Mouse (Mus musculus): Measurements from ENCODE around the gene Abca4. TPM values are rescaled to one million over a fixed set of nuclear protein-coding genes. Genes with fewer than 3 reads are reported as not detected.
A peak's percentile ranks its signal among the peaks of the same experiment; 100 is the strongest.

The Abca4 gene
- polyA plus RNA-seq, 1 experiment = 5.0 TPM

- TF ChIP-seq POLR2A (IDR thresholded peaks at IDR 0.05; ENCODE audit: borderline replicate concordance, extremely low read depth, insufficient read depth, insufficient read length, poor library complexity, severe bottlenecking) (no peak), CTCF (IDR thresholded peaks at IDR 0.05; ENCODE audit: borderline replicate concordance, extremely low read depth, insufficient read depth, insufficient read length) (peak; percentile 37; the same call in 1 of the 2 replicates)
- no peak for DNase-seq (ENCODE audit: low read depth)
Measured at GRCm38 (mm10) chr3:122184109-122184508, 139.9 kb downstream of the Abca4 start.

GRCm38 (mm10) chr3:122186975-122187374 lies 142.7 kb downstream of the Abca4 start:
- DNase-seq (ENCODE audit: low read depth) = no peak
- no peak for TF ChIP-seq CTCF (IDR thresholded peaks at IDR 0.05; ENCODE audit: borderline replicate concordance, extremely low read depth, insufficient read depth, insufficient read length)
- TF ChIP-seq POLR2A (IDR thresholded peaks at IDR 0.05; ENCODE audit: borderline replicate concordance, extremely low read depth, insufficient read depth, insufficient read length, poor library complexity, severe bottlenecking) = no peak

GRCm38 (mm10) chr3:122196621-122197298 lies 152.5 kb downstream of the Abca4 start:
- no peak for TF ChIP-seq POLR2A (IDR thresholded peaks at IDR 0.05; ENCODE audit: borderline replicate concordance, extremely low read depth, insufficient read depth, insufficient read length, poor library complexity, severe bottlenecking)
- no peak for TF ChIP-seq CTCF (IDR thresholded peaks at IDR 0.05; ENCODE audit: borderline replicate concordance, extremely low read depth, insufficient read depth, insufficient read length)
- no peak for DNase-seq (ENCODE audit: low read depth)

GRCm38 (mm10) chr3:122198532-122198931 lies 154.3 kb downstream of the Abca4 start:
- no peak for DNase-seq (ENCODE audit: low read depth)
- no peak for TF ChIP-seq CTCF (IDR thresholded peaks at IDR 0.05; ENCODE audit: borderline replicate concordance, extremely low read depth, insufficient read depth, insufficient read length)
- TF ChIP-seq POLR2A (IDR thresholded peaks at IDR 0.05; ENCODE audit: borderline replicate concordance, extremely low read depth, insufficient read depth, insufficient read length, poor library complexity, severe bottlenecking) = no peak

DNA sequence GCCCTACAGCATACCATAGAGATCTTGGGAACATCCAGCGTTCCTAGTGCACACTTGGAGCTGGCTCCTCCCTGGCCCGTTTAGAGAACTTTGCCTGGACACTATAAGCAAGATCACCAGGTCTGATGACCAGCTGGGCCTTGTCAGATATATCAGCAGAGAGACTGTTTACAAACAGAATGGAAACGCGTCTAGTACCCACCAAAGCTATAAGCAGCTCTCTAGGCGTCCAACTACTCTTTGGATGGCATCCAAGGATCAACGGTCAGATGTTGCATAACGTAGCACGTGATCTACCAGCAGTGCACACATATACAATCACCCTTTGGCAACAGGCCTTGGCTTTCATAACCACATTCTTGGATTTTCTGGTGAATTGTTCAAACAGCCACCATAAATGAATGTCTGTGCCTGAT lies 154.7 kb downstream of the Abca4 start:
- DNase-seq (ENCODE audit: low read depth) = peak; percentile 68
- no peak for TF ChIP-seq CTCF (IDR thresholded peaks at IDR 0.05; ENCODE audit: borderline replicate concordance, extremely low read depth, insufficient read depth, insufficient read length)
- no peak for TF ChIP-seq POLR2A (IDR thresholded peaks at IDR 0.05; ENCODE audit: borderline replicate concordance, extremely low read depth, insufficient read depth, insufficient read length, poor library complexity, severe bottlenecking)

DNA sequence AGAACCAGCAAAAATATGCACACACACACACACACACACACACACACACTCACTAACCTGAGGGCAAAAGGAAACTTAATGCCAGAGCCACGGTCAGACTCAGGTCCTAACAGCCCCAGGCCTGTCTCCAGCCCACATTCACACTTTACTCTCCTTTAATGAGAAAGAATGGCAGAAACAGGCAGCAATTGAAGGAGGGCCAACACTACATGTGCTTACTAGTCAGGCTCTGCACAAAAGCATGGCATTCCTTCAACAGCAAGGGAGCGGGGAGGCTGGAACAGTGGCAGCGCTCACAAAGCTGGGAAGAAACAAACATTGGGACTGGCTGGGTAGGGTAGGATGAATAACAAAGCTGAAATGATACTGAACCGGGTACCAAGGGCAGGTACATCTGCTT lies 155.4 kb downstream of the Abca4 start:
- DNase-seq (ENCODE audit: low read depth) = peak; percentile 81
- TF ChIP-seq POLR2A (IDR thresholded peaks at IDR 0.05; ENCODE audit: borderline replicate concordance, extremely low read depth, insufficient read depth, insufficient read length, poor library complexity, severe bottlenecking) (no peak), CTCF (IDR thresholded peaks at IDR 0.05; ENCODE audit: borderline replicate concordance, extremely low read depth, insufficient read depth, insufficient read length) (no peak)

- no peak for TF ChIP-seq POLR2A (IDR thresholded peaks at IDR 0.05; ENCODE audit: borderline replicate concordance, extremely low read depth, insufficient read depth, insufficient read length, poor library complexity, severe bottlenecking)
- TF ChIP-seq CTCF (IDR thresholded peaks at IDR 0.05; ENCODE audit: borderline replicate concordance, extremely low read depth, insufficient read depth, insufficient read length) = no peak
- DNase-seq (ENCODE audit: low read depth) = no peak
Measured at GRCm38 (mm10) chr3:122200017-122200416, 155.8 kb downstream of the Abca4 start.

- peak; percentile 53 for DNase-seq (ENCODE audit: low read depth)
- no peak for TF ChIP-seq POLR2A (IDR thresholded peaks at IDR 0.05; ENCODE audit: borderline replicate concordance, extremely low read depth, insufficient read depth, insufficient read length, poor library complexity, severe bottlenecking)
- no peak for TF ChIP-seq CTCF (IDR thresholded peaks at IDR 0.05; ENCODE audit: borderline replicate concordance, extremely low read depth, insufficient read depth, insufficient read length)
Measured at GRCm38 (mm10) chr3:122200447-122200846, 156.2 kb downstream of the Abca4 start.

DNA sequence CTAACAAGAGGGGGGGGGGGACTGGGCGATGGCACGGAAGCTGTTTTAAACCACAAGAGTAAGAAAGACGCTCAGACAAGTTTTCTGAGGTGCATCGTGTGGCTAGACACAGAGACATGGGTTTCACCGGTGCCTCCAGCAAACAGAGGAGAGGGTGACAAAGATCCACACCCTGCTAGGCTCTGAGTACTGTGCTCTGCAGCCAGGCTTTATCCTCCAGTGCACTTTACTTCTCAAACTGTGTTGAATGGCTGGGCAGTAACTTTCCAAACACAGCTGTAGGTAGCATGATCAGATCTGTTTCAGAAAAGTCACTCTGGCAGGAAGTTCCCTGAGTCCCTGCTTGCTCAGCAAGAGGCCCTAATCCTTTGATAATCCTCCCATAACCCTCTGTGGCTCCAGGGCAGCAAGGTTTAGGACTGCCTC lies 158.1 kb downstream of the Abca4 start:
- DNase-seq (ENCODE audit: low read depth) = no peak
- TF ChIP-seq CTCF (IDR thresholded peaks at IDR 0.05; ENCODE audit: borderline replicate concordance, extremely low read depth, insufficient read depth, insufficient read length) (no peak), POLR2A (IDR thresholded peaks at IDR 0.05; ENCODE audit: borderline replicate concordance, extremely low read depth, insufficient read depth, insufficient read length, poor library complexity, severe bottlenecking) (no peak)

DNA sequence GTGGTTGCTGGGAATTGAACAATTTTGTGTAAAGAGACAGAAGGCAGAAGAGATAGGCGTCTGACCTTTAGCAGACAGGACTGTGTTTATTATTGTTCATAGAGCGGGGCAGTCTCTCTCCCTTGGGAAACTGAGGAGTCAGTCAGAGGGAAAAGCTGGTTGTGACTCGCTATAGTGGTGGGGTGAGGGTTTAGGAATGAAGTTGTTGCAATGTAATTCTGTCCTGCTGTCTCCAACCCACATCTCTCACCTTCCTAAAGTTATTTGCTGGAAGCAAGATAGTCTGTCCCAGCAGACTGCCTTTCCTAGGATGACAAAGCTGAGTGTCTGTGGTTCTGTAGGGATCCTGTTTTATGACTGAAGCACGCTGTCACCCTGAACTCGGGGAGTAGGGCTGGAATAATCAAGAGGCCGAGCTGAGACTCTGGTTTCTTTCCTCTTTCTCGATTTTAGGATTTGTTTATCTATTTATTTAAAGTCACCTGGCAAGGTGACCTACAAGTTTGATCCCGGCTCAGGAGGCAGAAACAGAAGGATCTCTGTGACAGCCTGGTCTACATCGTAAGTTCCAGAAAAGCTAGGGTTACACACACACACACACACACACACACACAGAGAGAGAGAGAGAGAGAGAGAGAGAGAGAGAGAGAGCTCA lies 159.6 kb downstream of the Abca4 start:
- TF ChIP-seq CTCF (IDR thresholded peaks at IDR 0.05; ENCODE audit: borderline replicate concordance, extremely low read depth, insufficient read depth, insufficient read length) (no peak), POLR2A (IDR thresholded peaks at IDR 0.05; ENCODE audit: borderline replicate concordance, extremely low read depth, insufficient read depth, insufficient read length, poor library complexity, severe bottlenecking) (no peak)
- no peak for DNase-seq (ENCODE audit: low read depth)

DNA sequence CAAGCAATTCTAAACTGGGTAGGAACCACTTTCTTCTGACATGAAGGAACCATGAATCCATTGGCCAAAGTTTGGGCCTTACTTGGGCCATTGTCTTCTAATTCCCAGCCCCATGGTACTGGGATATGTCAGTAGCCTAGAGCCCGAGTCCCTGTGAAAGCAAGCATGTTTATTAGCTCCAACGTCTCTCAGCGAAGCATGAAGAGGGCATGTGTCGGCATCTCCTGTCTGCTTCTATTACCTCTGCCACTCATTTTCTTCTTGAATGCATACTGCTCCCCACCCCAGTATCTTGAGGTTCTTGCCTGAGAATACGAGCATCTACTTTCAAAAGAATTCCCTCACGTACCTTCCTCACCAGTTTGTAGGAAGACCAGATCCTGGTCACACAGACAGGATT lies 161.5 kb downstream of the Abca4 start:
- no peak for DNase-seq (ENCODE audit: low read depth)
- no peak for TF ChIP-seq POLR2A (IDR thresholded peaks at IDR 0.05; ENCODE audit: borderline replicate concordance, extremely low read depth, insufficient read depth, insufficient read length, poor library complexity, severe bottlenecking)
- no peak for TF ChIP-seq CTCF (IDR thresholded peaks at IDR 0.05; ENCODE audit: borderline replicate concordance, extremely low read depth, insufficient read depth, insufficient read length)

Measured in brain, embryonic 14.5 days (tissue).